Mouse (Mus musculus) 416B (cell line): ENCODE data around the gene L2hgdh.
A peak's percentile ranks its signal among the peaks of the same experiment; 100 is the strongest.

Experiments
- DNase-seq: peaks from one replicate; pipeline ENCODE4 v3.0.0; 2011; ENCODE audit warnings: low read depth

The L2hgdh gene

DNA sequence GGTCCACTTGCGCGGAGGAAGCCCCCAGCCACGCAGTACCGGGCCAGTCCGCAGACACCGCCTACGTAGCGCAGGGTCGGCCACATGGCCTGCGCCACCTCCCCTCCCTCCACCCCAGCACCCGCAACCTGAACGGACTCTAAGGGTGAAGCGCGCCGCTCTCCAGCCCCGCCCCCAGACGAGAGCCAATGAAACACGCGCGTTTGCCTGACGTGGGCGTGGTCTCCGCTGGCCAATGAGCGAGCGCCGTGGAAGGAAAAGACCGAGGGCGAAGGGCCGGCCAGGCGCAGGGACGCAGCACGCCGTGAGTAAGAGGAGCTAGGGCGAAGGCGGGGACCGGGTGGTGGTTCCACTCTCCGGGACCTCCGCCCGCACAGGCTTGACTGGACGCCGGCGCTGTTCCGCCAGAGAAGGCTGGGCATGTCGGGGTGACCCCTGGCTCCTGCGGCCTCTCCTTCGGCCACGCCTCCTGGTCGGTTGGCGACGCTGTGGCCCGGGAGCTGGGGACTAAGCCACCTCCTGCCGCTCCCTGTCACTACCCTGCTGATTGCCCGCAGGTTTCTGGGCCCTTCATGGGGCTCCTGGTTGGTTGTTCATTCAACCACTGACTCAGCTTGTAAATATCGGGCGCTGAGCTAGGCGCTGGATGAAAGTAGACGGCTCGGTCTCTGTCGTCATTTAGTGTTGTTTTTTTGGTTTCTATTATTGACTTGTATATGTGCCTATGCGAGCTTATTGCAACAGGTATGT, at the start of gene L2hgdh, which contains the start of gene Atp5s:
TSS of gene L2hgdh (minus strand) at position 163 of the 750 bp plus-strand sequence.
TSS of gene Atp5s (plus strand) at position 240 of the 750 bp plus-strand sequence.
- DNase-seq: peak; percentile 96

DNA sequence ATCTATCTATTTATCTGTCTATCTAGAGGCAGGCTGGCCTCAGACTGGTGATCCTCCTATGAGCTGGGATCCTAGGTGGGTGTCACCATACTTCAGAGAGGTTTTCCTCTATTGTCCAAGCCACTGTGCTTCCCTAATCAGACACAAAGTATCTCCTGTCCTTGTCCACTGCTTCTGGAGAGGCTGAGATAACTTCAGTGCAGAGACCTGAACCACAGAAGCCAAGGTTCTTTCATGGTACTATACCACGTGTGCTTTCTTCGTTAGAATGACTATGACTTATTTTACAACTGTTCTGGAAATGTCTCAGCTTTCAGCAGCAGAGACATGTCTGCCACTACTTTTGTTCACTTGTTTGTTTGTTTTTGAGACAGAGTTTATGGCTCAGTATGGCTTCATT, 44.2 kb upstream of the L2hgdh start:
- no peak for DNase-seq

DNA sequence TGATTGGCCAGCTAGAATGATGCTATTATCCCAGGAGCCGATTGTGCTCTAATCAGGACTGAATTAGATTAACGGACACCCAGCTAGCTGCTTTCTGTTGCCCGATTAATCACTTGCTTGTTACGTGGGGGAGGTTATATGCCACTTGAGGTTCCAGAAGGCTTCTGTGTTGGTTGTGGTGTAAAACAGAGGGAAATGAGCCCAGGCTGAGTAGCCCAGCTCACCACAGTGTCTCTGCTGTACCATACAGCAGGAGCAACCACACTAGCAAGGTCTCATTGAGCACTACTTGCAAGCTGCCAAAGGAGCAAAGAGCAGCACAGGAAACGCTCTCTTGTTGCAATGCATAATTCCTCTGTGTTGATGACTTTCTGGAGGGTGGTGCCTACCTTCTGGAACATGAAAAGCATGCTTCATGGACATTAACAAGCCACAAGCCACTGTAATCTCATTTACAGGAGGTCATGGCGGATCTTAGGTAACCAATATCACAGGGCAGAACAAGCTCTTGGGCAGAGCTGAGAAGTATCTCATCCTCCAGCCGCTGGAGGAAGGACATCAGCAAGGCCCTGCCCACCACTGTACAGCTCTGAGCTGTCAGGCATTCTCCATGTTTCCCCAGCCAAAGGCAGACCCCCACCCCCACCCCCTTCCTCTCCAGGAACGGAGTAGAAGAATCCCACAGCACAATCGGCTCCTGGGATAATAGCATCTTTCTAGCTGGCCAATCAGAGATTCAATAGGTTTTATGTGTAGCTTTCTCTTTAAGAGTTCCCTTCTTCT, 43.0 kb upstream of the L2hgdh start:
- DNase-seq: peak; percentile 15

DNA sequence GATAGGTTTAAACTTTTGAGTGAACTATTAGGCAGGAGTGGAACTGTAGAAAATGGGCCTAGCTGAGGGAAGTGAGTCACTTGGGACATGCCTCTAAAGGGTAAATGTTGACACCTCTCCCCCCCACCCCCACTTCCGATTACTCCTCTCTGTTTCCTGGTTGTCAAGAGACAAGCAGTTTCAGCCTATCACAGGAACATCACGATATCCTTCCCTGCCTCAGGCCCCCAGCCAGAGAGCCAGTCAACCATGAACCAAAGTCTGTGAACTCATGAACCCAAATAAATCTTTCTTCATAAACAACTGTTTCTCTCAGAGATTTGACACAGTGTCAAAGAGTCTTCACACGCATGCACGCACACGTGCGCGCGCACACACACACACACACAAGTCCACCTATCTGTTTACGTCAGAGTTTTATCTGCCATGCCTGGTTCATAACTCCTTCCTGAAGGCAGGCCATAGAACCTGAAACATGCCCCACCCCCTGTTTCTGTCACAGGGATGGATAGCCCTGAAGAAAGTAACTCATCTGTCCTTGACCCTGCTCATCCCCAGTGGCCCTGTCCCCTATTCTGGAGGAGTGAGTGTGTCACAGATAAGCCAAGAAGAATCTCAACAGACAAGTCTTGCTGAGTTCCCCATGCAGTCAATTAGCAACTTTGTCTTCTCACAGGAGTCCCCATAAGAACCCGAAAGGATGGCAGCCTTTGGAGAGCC, 41.7 kb upstream of the L2hgdh start:
- peak; percentile 90 for DNase-seq

DNA sequence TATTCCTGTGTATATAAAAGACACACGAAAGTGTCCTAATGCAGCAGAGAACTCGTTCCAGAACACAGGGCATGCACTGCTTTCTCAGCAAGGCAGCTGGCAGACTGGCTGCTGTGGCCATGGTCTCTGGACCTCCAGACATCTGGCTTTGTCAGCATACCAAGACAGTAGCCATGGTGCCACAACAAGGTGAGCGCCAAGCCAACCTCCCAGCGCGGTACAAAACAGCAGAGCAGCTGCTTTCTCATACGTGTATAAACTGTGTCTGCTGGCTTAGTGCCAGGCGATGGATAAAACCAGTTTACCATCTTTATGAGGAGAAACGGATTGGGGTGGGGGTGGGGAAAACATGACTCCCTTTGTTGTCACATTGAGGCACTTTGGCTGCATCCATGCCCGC, 40.9 kb upstream of the L2hgdh start:
- DNase-seq: no peak

DNA sequence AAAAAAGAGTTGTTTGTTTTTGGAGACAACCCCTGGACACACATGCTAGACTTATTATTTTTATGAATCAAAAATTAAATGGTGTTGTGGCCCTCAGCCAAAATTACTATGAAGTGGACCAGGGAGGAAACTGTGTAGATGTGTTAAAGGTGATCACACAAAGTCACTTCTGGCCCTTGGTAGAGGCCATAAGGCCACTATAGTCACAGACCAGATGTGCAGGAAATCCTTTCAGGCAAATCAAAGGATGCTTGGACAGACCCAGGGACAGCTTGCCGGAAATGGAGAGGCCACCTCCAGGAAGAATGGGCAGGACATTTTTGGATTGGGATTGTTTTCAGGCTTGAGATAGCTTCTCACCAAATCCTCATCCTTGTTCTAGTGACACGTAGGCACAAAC, 36.9 kb upstream of the L2hgdh start:
- DNase-seq: no peak

DNA sequence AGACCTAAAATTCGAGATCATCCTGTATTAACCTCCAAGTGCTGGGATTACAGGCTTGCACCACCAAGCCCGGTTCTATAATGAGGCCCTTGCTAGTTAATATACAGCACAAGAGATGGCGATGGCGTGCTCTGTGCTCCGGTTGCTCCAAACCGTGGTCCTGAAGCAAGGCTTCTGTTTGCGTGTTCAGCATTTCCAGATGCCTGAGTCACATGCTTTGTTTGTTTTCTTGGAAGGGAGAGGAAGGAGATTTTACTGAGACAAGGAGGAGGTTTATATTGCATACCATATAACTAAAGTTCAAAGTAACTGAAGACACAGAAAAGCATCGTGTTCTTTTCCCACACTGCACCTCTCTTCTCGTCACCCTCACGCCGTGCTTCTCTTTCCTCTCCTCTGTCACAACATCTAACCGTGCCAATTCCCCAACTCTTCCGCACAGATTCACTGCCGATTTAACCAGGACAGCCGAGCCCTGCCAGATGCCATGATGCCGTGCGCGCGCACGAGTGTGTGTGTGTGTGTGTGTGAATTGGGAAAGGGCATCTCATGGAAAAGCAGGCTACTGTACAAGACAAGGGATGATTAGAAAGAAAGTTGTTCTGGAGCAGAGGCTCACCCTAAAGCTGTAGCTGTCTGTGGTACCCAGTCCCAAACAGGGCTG, 36.2 kb upstream of the L2hgdh start:
- DNase-seq: no peak

DNA sequence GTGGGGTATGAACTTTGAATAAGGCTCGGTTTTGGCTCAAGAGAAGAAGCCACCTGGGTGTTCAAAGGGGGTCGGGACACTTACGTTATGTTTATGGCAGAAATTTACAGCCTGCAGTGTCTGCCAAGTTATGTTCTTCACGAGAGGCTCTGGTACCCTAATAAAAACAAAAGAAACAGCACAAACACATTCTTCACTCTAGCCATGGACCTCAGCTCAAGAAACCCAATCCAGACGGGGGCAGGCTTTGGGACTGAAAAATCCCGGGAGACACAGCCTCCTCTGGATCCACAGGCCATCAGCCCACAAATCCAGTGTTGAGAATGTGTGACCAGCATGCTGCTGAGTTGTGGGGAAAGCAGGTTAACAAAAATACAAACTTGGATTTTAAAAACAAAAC, 35.3 kb upstream of the L2hgdh start:
- no peak for DNase-seq

DNA sequence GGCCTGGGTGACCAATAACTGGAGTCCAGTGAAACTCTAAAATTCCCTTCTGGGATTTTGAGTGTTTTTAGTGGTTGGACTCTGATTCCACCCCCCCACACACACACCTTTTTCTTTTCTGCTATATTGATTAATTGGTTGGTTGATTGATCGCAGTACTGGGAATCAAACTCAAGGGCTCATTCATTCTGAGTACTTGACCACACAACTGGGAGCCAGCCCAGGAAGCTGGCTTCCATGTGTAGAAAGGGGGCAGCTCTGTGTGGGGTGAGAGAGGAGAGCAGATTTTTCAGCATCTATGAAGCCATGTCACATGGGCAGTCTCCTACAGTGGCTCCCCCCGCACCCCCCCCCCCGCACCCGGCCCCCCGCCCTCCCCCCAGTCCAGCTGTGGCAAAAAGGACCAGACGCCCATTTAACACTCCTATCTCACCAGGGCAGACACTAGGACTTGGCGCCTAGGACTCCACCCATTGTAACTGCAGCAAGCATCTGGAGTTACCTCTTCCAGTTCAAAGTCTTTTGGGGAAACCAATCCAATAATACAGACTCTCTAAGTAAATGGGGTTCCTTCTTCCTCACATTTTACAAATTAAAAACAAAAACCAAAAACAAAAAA, 34.7 kb upstream of the L2hgdh start:
- DNase-seq: no peak

DNA sequence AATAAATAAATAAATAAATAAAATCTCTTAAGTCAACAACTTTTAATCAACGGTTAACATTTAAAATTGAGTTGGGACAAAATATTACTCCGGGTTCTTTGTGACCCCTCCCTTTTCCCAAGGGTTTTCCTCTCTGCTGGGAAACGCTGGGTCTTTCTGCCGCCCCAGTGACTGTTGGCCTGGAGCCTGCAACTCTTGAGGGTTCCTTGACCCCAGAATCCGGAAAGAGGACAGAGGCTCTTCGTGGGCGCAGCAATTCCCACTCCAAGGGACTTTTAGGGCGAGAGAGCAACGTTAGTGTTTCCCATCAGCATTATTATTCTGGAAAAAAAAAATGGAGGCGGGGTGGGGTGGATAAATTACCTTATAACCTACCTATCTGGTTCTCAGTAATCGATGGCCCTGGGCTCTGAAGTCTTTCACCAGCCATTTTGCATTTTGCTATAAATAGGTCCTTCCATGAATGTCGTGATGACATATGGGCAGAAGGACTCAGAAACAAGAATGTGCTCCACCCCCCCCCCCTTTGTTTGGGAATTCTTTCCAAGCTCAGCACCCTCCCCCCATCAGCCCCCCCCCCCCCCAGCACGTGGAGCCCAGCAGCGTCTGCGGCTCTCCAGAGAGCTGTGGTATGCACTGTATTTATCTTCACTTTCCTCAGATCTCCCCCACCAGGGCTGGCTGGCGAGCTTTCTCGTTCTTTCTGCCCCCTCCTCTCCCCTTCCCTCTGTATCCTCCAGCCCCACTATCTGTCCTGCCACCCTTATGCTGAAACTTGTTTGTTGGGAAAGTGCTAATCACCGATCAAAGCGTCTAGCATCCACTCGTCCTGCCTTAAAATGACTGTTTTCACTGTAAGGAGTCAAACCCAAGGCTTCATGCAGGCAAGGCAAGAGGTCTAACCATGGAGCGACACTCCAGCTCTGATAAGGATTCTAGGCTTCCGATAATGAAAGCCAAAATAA, 33.8 kb upstream of the L2hgdh start:
- DNase-seq: no peak

DNA sequence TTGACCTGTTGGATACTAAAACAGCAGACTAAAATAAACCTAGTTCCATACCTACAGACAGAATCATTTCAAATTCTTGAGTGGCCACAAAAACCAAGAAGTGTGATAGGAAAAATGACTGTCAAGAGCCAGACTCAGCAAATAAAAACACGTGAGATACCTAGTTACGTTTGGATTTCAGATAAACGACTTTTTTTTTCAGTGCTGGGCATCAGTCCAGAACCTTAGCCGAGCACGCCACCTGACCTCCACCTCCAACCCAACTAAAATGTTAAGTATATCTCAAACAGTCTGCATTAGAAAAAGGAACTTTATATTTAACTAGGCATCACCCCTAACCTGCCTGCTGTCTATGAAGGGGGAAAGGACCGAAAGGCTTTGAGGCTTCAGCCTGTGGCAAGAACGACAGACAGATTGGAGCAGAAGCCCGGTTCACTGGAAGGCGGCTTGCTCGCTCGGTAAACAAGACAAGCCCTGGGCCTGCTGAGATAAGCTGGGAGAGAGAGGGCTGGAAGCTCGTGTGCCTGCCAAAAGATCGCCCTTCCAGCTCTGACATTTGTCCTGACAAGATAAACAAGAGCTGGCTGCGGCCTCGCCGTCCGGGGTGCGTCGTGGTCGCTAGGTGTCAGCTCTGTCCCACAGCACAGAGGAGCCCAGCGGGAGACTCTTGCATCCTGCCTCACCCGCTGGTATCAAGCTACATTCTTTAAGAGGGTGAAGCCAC, 32.9 kb upstream of the L2hgdh start:
- DNase-seq: peak; percentile 59

DNA sequence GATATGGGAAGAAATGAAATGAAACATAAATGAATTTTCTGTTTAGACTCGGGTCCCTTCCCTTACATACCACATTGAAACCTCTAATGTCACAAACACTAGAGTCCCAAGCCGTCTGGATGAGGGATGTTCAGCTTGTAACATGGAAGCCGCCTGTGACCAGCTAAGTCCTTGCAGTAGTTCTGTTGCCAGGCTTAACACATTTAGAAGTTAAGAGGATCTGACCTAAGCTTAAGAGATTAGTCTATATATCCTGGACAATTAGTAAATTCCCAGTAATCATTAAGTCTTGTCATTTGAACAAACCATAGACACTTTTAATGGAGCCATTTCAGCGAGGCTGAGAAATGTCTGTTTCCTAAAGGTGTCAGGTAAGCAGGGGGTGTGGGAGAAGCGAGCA, 31.3 kb upstream of the L2hgdh start:
- no peak for DNase-seq

DNA sequence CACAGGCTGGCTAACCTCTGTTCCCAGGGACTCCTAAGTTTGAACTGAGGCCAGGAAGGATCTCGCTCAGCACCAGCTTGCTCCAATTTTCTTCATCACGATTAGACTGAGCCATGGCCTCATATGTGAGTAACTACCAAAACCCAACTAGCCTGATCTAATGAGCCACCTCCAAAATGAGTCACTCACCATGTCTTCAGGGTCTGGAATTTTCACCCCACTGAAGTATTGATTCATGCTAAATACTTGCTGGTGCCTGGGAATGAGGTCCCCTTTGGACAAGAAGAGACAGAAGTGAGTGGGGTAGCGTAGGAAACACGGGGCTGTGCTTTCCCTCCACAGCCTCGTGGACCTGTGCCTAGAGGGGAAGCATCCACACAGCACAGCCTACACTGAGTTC, 29.3 kb upstream of the L2hgdh start:
- no peak for DNase-seq

DNA sequence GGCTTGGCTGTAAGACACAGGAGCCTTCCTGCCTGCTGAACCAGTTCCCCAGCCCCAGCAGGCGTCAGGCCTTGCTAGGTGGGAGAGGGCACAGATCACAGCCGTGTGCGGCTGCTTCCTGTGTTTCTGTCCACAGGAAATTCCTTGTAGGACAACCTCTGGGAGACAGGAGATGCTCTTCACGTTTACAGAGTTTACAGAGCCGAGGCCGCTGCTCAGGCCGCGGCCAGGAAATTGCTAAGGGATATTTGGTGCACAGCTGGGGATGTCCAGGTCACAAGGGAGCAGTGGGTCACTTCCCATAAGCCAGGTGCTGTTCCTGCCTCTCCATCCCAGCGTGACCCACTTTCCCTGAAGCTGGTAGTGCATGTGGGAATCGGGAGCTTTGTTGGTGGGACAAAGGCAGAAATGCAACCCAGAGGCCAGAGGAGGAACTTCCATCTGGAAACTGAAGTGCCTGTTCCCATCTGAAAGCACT, 27.2 kb upstream of the L2hgdh start:
- DNase-seq: no peak

DNA sequence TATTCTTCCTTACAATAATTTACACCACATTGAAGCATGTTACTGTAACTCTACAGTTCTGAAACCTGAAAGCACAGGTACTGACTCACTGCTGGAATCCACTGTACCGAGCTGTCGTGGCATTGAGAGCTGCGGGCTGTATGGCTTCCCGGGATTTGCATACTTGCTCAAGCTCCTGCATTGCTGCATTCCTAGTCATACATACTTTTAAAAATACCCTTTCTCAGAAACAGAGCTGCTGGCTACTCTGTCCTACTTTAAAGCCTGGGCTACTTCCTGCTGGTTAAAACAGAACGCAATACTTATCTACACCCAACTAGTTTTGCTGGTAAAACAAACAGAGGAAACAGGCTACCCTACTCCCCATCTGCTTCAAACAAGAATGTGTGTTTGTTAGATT, 19.5 kb upstream of the L2hgdh start:
- no peak for DNase-seq

DNA sequence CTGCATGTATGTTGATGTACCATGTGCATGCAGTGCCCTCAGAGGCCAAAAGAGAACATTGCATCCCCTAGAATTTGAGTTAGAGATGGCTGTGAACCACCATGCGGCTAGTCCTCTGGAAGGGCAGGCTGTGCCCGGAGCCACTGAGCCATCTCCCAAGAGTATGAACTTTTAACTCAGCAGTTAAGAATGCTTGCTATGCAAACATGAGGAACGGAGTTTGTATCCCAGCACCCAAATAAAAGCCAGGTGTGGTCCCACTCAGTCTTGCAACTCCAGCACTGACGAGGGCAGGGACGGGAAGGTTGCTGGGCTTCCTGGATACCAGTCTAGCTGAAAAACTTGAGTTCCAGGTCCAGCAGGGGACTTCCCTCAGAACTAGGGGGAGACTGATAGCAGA, 17.3 kb upstream of the L2hgdh start:
- DNase-seq: no peak

DNA sequence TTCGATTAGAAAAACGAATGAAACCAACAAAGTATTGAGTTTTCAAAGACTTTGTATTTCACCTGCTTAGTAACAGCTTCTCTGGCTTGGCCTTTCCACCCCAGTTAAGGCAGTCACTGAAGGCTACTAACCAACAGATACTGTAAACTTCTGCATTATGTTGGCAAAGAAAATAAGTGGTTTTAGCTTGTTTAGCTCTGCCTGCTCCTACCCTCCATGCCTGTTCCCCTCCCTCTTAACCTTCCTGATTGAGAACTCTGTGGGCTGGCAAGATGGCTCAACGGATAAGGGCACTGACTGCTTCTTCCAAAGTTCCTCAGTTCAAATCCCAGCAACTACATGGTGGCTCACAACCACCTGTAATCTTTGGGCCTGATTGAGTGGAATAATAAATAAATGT, 9.2 kb upstream of the L2hgdh start:
- no peak for DNase-seq

DNA sequence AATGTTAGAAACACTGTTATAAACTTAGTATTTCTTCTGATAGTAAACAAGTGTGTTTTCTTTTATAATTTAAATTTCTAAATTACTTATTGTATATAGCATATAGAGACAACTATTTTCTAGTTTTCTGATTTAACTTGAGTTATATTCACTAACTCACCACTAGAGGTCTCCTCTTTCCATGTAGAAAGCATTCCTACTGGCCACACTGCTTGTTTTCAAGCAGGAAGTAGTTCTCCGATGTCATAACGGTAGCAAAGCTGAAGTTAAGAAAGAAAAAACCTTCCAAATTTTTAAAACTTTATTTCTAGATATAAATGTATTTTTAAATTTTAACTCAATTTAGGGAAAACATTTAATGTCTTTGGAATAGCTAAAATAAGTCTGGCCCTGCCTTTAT, 8.8 kb upstream of the L2hgdh start:
- DNase-seq: peak; percentile 89

DNA sequence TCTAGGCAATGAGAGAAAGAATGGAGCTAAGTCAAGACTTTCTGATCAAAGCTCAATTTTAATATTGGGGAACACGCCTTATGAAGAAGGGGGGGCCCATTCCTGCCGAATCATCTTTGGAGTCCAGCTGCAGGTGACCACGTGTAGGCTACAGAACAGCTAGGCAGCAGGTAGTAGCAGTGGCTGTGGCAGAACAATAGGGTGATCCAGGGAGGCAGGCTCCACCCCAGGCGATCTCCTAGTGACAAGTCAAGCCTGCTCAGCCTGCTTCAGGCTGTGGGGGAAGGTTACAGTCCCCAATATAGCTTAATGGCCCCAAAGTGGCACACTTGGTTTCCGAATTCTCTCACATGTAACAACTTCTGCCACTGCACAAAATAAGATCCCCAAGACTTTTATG, 7.5 kb upstream of the L2hgdh start:
- no peak for DNase-seq

DNA sequence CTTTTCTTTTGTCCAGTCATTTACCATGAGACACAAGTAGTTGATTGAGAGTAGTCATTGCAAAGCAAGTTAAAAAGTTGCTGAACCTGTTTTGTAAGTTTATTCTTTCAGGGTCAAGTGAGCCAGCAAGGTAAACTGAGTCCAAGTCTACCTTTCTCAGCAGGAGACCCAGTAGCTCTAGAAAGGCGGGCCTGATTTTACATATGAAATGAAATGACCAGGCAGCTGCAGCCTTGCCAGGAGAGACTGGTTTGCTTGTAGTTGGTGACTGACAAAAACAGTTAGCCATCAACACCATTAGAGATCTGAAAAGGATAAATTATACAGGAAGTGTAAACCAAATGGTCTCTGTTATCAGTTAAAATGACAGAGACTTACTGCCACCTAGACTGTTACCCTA, 5.6 kb upstream of the L2hgdh start:
- DNase-seq: no peak
